Mouse (Mus musculus) liver (tissue): ENCODE results near the gene Arfrp1.

Experiments
- DNase-seq: peaks from one replicate; pipeline ENCODE4 v3.0.0-alpha.2; 2020; ENCODE audit warnings: mixed read lengths

Gene Arfrp1

GRCm38 (mm10) chr2:181375787-181376186 is 10.6 kb upstream of the Arfrp1 start:
- no peak for DNase-seq

DNA sequence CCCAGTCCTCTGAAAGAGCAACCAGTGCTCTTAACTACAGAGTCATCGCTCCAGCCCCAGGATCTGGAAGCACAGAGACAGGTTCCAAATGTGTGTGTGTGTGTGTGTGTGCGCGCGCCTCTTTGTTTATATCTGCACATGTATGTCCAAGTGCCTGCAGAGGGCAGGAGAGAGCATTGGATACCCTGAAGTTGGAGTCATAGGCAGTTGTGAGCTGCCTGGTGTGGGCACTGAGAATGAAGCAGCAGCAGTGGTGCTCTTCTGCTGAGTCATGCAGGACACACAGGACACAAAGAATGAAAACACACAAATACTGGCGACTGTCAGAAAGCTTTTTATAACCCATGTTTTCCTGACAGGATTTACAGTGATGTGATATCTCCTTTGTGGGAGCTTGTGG is 4.8 kb upstream of the Arfrp1 start:
- DNase-seq = no peak

DNA sequence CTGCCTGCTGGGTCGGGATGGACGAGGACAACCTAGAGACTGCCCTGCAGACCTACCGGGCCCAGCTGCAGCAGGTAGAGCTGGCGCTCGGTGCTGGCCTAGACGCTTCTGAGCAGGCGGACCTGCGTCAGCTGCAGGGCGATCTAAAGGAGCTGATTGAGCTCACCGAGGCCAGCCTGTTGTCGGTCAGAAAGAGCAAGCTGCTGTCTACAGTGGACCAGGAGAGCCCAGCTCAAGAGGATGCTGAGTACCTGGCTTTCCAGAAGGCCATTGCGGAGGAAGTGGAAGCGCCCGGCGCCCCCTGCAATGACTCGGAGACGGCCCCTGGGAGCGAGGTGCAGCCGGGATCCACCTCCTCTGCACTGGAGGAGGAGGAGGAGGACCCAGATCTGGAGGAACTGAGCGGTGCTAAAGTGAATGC is 461 bp upstream of the Arfrp1 start:
- peak; percentile 48 for DNase-seq

GRCm38 (mm10) chr2:181364487-181364859 is 731 bp downstream of the Arfrp1 start:
- no peak for DNase-seq

GRCm38 (mm10) chr2:181363946-181364345 is 1.3 kb downstream of the Arfrp1 start:
- no peak for DNase-seq

DNA sequence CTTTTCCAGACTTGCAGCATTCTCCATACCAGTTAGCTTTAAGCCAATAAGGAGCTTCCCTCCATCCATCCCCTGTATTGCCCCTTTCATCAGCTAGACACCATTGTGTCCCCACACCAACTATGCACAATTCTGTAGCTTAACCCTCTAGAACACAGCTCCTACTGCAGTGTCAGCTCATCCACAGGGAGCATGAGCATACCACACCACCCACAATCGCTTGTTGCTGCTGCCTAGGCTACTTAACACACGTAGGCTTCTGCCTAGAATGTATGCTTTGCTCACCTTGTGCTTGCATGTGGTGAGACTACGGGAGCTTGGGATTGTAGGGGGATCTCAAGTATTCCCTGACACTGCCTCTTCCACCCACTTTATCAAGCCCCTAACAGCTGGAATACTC is 8.4 kb downstream of the Arfrp1 start:
- no peak for DNase-seq

- no peak for DNase-seq
Observed at GRCm38 (mm10) chr2:181342766-181343165, 22.4 kb downstream of the Arfrp1 start.

GRCm38 (mm10) chr2:181340426-181340825 is 24.8 kb downstream of the Arfrp1 start:
- no peak for DNase-seq

GRCm38 (mm10) chr2:181334023-181334422 is 31.2 kb downstream of the Arfrp1 start:
- DNase-seq = peak; percentile 62

DNA sequence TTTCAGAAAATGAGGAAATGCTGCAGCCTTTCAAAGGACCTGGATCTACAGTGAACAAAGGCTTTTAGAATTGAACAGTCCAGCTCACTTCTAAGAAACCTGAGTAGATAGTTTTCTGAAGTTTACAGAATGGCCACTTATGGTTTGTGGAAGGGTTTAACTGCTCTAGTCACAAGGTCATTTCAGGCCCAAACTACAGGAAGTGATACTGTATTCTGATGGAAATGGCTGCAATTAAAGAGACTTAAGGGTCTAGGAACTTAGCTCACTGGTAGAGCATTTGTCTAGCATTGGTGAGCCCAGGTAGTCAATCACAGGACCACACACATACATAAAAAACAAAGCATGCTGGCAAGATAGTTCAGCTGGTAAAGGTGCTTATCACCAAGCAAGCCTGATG is 32.7 kb downstream of the Arfrp1 start:
- no peak for DNase-seq

GRCm38 (mm10) chr2:181326098-181326497 is 39.1 kb downstream of the Arfrp1 start:
- no peak for DNase-seq

- no peak for DNase-seq
Observed at GRCm38 (mm10) chr2:181322136-181322535, 43.1 kb downstream of the Arfrp1 start.

DNA sequence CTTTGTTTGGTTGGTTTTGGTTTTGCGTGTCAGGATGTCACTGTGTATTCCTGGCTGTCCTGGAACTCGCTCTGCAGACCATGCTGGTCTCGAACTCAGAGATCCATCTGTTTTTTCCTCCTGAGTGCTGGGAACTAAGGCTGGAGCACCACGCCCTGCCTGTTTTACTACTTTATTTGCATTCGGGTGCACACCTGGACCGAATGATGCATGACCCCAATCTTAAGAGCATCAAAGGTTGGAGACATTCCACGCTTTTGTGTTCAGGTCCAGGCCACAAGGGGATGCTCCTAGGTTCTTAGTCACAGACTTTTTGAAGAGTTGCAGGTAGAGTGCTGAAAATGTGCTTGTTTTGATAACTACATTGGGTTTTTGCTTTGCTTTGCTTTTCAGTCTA is 45.1 kb downstream of the Arfrp1 start:
- no peak for DNase-seq

GRCm38 (mm10) chr2:181319248-181320102 is 45.7 kb downstream of the Arfrp1 start, which contains the start of gene Rtel1:
Gene Rtel1 (plus strand): TSS chr2:181319739.
- peak; percentile 87 for DNase-seq

- peak; percentile 48 for DNase-seq
Observed at GRCm38 (mm10) chr2:181314080-181314810, 51.0 kb downstream of the Arfrp1 start, which contains the start of gene Stmn3. Gene Stmn3 (minus strand): TSS chr2:181314500.

DNA sequence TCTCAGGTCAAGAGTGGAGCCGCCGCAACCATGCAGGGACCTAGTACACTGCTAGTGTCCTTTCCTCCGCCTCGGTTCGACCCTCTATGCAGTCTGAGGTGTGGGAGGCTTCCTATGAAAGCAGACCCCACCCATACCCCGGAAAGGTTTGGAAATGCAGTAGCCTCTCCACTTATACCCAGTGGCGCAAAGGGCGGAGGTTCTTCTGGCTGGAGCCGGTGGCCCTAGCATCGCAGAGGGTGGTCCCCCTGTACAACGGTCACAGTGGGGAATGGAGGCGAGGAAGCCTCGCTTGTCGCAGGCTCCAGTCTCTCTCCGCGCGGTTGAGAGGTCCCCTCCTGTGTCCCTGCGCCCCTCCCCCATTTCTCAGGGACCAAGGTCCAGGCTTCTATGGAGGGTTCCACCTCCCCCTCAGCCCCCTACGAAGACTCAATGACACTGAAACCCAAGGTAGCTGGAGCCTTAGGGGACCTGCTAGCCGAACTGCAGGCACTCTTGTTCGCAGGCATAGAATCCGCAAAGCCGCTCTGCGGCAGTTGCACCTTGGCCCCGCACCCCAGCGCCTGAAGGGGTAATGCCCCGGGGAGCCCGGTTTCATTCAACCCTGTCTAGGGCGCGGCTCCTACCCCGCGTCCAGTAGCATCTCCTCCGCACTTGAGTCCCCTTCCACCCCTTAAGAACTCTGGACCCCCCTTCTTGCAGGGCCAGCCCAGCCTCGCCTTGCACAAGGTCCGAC is 51.7 kb downstream of the Arfrp1 start:
- no peak for DNase-seq

GRCm38 (mm10) chr2:181313006-181313343 is 52.2 kb downstream of the Arfrp1 start:
- DNase-seq = no peak

- no peak for DNase-seq
Observed at GRCm38 (mm10) chr2:181312435-181312834, 52.8 kb downstream of the Arfrp1 start.
